Mouse (Mus musculus): Measurements from ENCODE around the gene Phactr4. TPM values are rescaled to one million over a fixed set of nuclear protein-coding genes. Genes with fewer than 3 reads are reported as not detected.

Phactr4 gene
- total RNA-seq, 2 experiments from 2014 or later, result 13.2 to 13.3 TPM

- no peak for DNase-seq
- intact Hi-C loops (cut with DNase I; ENCODE audit: low total_unique reads), result no loop called here
These were observed 40.0 kb downstream of the Phactr4 start for GRCm38 (mm10) chr4:132382296-132382695.

- intact Hi-C loops (cut with DNase I; ENCODE audit: low total_unique reads), result no loop called here
- no peak for DNase-seq
These were observed 41.2 kb downstream of the Phactr4 start for GRCm38 (mm10) chr4:132380965-132381616.

- DNase-seq, result no peak
- intact Hi-C loops (cut with DNase I; ENCODE audit: low total_unique reads), result no loop called here
These were observed 48.5 kb downstream of the Phactr4 start for GRCm38 (mm10) chr4:132373820-132374219.

DNA sequence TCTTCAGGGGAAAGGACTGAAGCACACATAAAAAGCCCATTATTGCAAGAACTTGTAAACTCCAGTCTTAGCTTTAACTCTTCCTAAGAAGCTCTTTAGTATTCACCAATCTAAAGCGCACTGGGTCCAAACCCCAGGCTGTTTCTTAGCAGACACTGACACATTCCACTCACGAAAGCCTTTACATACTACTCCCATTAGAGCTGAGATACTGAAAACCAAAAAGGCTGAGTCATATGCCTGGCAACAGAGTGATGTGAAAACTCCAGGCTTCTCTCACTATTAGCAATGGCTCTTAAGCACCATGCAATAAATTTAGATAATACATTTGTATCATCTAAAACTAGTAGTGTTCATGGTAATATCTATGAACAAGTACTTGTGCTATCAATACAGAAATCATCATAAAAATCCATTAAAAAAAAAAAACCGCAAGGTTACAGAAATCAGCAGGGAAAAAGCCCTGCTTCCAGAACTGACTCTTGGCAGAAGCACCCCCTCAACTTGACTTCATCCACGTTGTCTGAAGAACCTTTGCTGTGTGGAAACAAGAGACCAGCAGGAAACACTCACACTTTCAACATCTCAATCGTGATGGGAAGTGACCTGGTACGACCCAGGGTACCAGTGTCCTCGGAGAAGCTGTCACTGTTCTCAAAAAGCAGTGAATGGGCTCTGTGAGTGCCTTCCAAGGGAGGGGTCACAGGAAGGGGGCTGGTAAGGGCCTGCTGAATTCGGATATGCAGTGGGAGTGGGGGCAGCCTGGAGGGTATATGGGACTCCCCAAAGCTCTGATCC is 52.1 kb downstream of the Phactr4 start:
- intact Hi-C loops (cut with DNase I; ENCODE audit: low total_unique reads), result loop anchor here (5.0 kb wide), 1 partner anchor 37 kb away; no protein-coding TSS in a partner anchor
- no peak for DNase-seq

- no peak for DNase-seq
- intact Hi-C loops (cut with DNase I; ENCODE audit: low total_unique reads), result loop anchor here (5.0 kb wide), 1 partner anchor 40 kb away; no protein-coding TSS in a partner anchor
These were observed 54.6 kb downstream of the Phactr4 start for GRCm38 (mm10) chr4:132367480-132368201.

DNA sequence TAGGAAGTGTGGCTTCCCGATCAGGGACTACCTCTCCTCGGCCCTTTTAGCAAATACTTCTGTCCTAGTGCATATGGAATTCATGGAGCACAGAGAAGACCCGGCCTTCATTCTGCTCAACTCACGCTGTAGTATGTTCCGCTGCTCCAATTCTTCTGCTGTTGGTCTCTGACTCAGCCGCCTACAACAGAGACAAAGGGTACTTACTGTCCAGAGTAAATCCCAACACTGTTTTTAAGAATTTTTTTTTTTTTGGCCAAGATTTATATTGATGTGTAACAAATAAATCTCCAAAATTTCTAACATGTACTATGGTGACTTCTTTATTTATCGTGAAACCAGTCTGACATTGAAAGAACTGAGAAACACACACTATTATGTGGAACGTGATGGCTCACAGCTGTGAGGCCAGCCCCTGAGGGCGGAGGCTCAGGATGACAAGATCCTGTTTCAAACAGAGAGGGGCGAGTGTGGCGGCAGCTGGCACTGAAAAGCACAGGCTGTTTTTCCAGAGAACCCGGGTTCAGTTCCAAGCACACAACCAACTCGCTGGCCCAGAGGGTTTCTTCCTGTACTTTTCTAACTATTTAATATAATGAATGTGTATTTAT is 56.7 kb downstream of the Phactr4 start:
- DNase-seq, result no peak
- intact Hi-C loops (cut with DNase I; ENCODE audit: low total_unique reads), result loop anchor here (5.0 kb wide), 1 partner anchor 42 kb away; no protein-coding TSS in a partner anchor

DNA sequence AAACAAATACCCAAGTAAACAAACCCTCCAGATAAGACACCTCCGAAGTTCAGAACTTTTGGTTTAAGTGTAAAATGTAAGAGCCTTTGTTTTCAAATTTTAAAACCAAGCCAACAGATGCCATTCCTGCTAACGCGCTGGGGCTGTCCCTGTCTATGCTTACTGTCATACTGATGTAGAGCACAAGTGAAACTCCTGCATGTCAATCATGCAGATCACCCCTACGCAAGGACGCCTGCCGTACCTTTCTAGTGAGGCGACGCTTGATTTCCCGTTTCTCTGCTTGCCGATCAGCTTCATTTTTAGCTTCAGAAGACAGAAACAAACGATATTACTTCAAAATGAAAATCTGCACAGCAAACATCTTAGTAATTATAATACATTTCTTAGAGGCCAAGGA is 58.8 kb downstream of the Phactr4 start:
- intact Hi-C loops (cut with DNase I; ENCODE audit: low total_unique reads), result no loop called here
- no peak for DNase-seq

DNA sequence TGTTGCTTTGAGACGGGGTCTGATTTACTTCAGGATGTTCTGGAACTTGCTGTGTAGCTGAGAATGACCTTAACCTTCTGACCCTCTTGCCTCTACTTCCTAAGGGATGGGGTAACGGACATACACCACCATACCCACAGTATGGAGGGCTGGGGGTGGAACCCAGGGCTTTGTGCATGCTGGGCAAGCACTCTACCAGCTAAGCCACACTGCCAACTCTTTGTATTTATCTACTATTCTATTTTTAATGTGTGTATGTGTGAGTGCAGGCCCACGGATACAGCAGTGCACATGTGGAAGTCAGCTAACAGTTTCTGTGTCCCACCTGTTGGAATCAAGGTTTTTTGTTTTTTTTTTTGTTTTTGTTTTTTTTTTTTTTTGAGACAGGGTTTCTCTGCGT is 62.8 kb downstream of the Phactr4 start:
- intact Hi-C loops (cut with DNase I; ENCODE audit: low total_unique reads), result no loop called here

GRCm38 (mm10) chr4:132356170-132356569 is 66.1 kb downstream of the Phactr4 start:
- DNase-seq, result peak; percentile 44
- intact Hi-C loops (cut with DNase I; ENCODE audit: low total_unique reads), result no loop called here

More for the DNA sequence above, 62.8 kb downstream of the Phactr4 start:
- DNase-seq, result no peak

DNA sequence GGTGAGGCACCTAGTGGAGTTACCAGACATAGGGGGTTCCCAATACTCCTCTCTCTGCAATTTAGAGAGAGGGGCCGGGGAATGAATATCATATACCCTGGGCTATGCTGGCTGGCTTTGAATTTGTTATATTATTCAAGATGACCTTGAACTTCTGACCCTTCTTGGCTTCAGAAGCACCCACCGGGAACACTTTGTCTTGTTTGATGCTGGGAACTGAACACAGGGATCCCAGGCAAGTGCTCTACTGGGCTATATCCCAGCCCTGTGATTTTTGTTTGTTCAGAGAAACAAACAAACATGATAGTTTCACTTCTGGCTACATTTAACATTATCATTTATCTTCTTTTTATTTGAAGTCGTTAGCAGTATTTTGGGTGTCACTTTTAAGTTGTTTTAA is 66.9 kb downstream of the Phactr4 start:
- intact Hi-C loops (cut with DNase I; ENCODE audit: low total_unique reads), result no loop called here
- DNase-seq, result no peak

- intact Hi-C loops (cut with DNase I; ENCODE audit: low total_unique reads), result no loop called here
- no peak for DNase-seq
These were observed 67.7 kb downstream of the Phactr4 start for GRCm38 (mm10) chr4:132354571-132354970.

DNA sequence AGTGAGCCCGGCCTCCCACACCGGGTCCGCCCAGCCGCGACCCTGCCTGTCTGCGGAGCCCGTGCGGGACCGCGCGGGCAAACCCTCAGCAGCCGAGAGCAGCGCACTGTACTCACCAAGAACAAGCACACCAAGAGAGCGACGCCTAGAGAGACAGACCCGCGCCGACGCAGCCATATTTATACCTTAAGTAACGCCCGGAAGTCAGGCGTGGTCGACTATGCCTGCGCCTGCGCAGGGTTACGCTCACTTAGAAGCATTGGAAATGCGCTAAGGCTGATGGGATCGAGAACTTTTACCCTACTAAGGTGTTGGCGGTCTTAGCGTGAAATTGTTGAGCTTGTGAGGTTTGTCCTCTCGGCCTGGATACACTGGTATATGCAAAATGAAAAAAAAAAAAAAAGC is 68.8 kb downstream of the Phactr4 start, which contains the start of gene Rcc1:
Gene Rcc1, minus strand, starts transcription at position 125 of the 405 bp plus-strand sequence.
- intact Hi-C loops (cut with DNase I; ENCODE audit: low total_unique reads), result no loop called here
- DNase-seq, result peak; percentile 88

DNA sequence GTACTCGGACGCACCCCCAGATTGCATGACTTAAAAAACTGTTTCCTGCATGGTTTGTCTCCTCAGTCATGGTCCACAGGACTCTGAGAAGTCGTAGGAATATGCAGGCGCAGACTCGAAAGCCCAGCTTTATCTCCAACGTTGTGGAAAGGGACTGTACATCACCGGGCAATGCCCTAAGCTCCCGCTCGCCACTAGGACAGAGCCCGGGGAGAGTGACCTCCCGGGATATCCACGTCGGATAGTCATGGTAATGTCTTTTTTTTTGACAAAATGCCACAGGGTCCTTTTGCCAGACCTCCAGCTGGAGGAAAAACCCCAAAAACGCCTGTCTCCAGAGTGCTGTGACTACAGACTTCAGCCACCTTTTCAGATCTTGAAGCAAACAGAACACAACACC is 69.5 kb downstream of the Phactr4 start:
- no peak for DNase-seq
- intact Hi-C loops (cut with DNase I; ENCODE audit: low total_unique reads), result no loop called here

GRCm38 (mm10) chr4:132351401-132351800 is 70.9 kb downstream of the Phactr4 start:
- intact Hi-C loops (cut with DNase I; ENCODE audit: low total_unique reads), result no loop called here
- DNase-seq, result no peak

- no peak for DNase-seq
- intact Hi-C loops (cut with DNase I; ENCODE audit: low total_unique reads), result no loop called here
These were observed 71.4 kb downstream of the Phactr4 start for GRCm38 (mm10) chr4:132350854-132351253.

- DNase-seq, result no peak
- intact Hi-C loops (cut with DNase I; ENCODE audit: low total_unique reads), result no loop called here
These were observed 72.1 kb downstream of the Phactr4 start for GRCm38 (mm10) chr4:132350123-132350740.

GRCm38 (mm10) chr4:132349495-132350122 is 72.7 kb downstream of the Phactr4 start:
- intact Hi-C loops (cut with DNase I; ENCODE audit: low total_unique reads), result loop anchor here (5.0 to 10.0 kb wide), 2 partner anchors 57 to 255 kb away; no protein-coding TSS in a partner anchor

DNA sequence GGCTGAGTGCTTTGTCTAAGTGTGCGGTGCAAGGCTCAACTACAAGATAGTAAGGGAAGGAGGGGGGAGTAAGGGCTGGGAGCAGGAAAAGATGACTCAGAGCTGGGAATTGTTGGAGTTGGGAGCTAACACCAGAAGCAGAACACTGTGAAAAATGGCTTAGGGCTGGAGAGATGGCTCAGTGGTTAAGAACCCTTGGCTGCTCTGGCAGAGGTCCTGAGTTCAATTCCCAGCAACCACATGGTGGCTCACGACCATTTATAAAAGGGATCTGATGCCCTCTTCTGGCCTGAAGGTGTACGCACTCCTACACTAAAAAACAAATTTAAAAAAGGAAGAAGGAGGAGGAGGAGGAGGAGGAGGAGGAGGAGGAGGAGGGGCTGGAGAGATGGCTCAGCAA is 75.6 kb downstream of the Phactr4 start:
- no peak for DNase-seq
- intact Hi-C loops (cut with DNase I; ENCODE audit: low total_unique reads), result loop anchor here (5.0 to 10.0 kb wide), 2 partner anchors 54 to 252 kb away; no protein-coding TSS in a partner anchor

More at GRCm38 (mm10) chr4:132349495-132350122, 72.7 kb downstream of the Phactr4 start:
- no peak for DNase-seq

Measured in gastrocnemius, postnatal 14 days (tissue).